Mouse (Mus musculus): ENCODE results near the gene Hist1h2ap. TPM values are rescaled to one million over a fixed set of nuclear protein-coding genes. Genes with fewer than 3 reads are reported as not detected.

The Hist1h2ap gene
- 577 and 675 TPM in 2 replicates for polyA plus RNA-seq (2012; rRNA removed)

GRCm38 (mm10) chr13:21833461-21833860 lies at the start of gene Hist1h2ap, which contains the start of gene Hist1h2br:
Gene Hist1h2ap, minus strand, starts transcription at chr13:21833507.
Gene Hist1h2br, plus strand, starts transcription at chr13:21833743.

GRCm38 (mm10) chr13:21831418-21832394 lies 1.6 kb downstream of the Hist1h2ap start, which contains the start of gene Hist1h4n:
Gene Hist1h4n, minus strand, starts transcription at chr13:21832196.

GRCm38 (mm10) chr13:21811539-21811938 lies 21.8 kb downstream of the Hist1h2ap start, which contains the start of gene Hist1h4m:
Gene Hist1h4m, plus strand, starts transcription at chr13:21811746.

GRCm38 (mm10) chr13:21810073-21810472 lies 23.2 kb downstream of the Hist1h2ap start, which contains the start of the genes Hist1h2bq and Hist1h2ao:
Gene Hist1h2bq, minus strand, starts transcription at chr13:21810197.
Gene Hist1h2ao, plus strand, starts transcription at chr13:21810465.

GRCm38 (mm10) chr13:21786899-21787629 lies 46.2 kb downstream of the Hist1h2ap start, which contains the start of the genes Hist1h2an and Hist1h2bp:
Gene Hist1h2an, minus strand, starts transcription at chr13:21787218.
Gene Hist1h2bp, plus strand, starts transcription at chr13:21787461.

GRCm38 (mm10) chr13:21783255-21783617 lies 50.1 kb downstream of the Hist1h2ap start, which contains the start of gene Hist1h3i:
Gene Hist1h3i, minus strand, starts transcription at chr13:21783370.

Other genes with a start within 250 kb of the Hist1h2ap start
- gene Olfr1362, start 219.5 kb downstream of the Hist1h2ap start, polyA plus RNA-seq (2012; rRNA removed) = not detected in 2 replicates
- not detected in 2 replicates for gene Olfr11, start 191.0 kb downstream of the Hist1h2ap start, polyA plus RNA-seq (2012; rRNA removed)
- gene Olfr1361, start 170.1 kb downstream of the Hist1h2ap start, polyA plus RNA-seq (2012; rRNA removed) = not detected in 2 replicates
- not detected in 2 replicates for gene Olfr1360, start 156.1 kb downstream of the Hist1h2ap start, polyA plus RNA-seq (2012; rRNA removed)
- gene Olfr1359, start 135.4 kb downstream of the Hist1h2ap start, polyA plus RNA-seq (2012; rRNA removed) = not detected in 2 replicates
- gene Hist1h2bl, start 117.4 kb downstream of the Hist1h2ap start, polyA plus RNA-seq (2012; rRNA removed) = 11.8 and 13.4 TPM in 2 replicates
- gene Hist1h2ai, start 117.1 kb downstream of the Hist1h2ap start, polyA plus RNA-seq (2012; rRNA removed) = 41.0 and 55.3 TPM in 2 replicates
- gene Hist1h3h, start 115.8 kb downstream of the Hist1h2ap start, polyA plus RNA-seq (2012; rRNA removed) = 40.1 and 49.5 TPM in 2 replicates
- 4.6 and 5.2 TPM in 2 replicates for gene Hist1h2bm, start 111.5 kb downstream of the Hist1h2ap start, polyA plus RNA-seq (2012; rRNA removed)
- gene Hist1h4j, start 98.4 kb downstream of the Hist1h2ap start, polyA plus RNA-seq (2012; rRNA removed) = 5.3 and 7.1 TPM in 2 replicates
- gene Hist1h4k, start 83.0 kb downstream of the Hist1h2ap start, polyA plus RNA-seq (2012; rRNA removed) = 39.5 and 42.9 TPM in 2 replicates
- gene Hist1h2ak, start 79.7 kb downstream of the Hist1h2ap start, polyA plus RNA-seq (2012; rRNA removed) = 30.4 and 31.0 TPM in 2 replicates
- 12.9 and 14.9 TPM in 2 replicates for gene Hist1h2bn, start 79.4 kb downstream of the Hist1h2ap start, polyA plus RNA-seq (2012; rRNA removed)
- gene Hist1h1b, start 52.9 kb downstream of the Hist1h2ap start, polyA plus RNA-seq (2012; rRNA removed) = 1.4 and 1.5 TPM in 2 replicates
- 48.3 and 58.4 TPM in 2 replicates for gene Hist1h3i, start 50.1 kb downstream of the Hist1h2ap start, polyA plus RNA-seq (2012; rRNA removed)
- gene Hist1h2an, start 46.3 kb downstream of the Hist1h2ap start, polyA plus RNA-seq (2012; rRNA removed) = 15.5 and 20.4 TPM in 2 replicates
- 0.66 and 3.2 TPM in 2 replicates for gene Hist1h2bp, start 46.0 kb downstream of the Hist1h2ap start, polyA plus RNA-seq (2012; rRNA removed)
- gene Hist1h2bq, start 23.3 kb downstream of the Hist1h2ap start, polyA plus RNA-seq (2012; rRNA removed) = 37.1 and 59.1 TPM in 2 replicates
- not detected in 2 replicates for gene Hist1h2ao, start 23.0 kb downstream of the Hist1h2ap start, polyA plus RNA-seq (2012; rRNA removed)
- gene Hist1h4m, start 21.8 kb downstream of the Hist1h2ap start, polyA plus RNA-seq (2012; rRNA removed) = not detected in 2 replicates
- gene Hist1h4n, start 1.3 kb downstream of the Hist1h2ap start, polyA plus RNA-seq (2012; rRNA removed) = 47.6 and 53.6 TPM in 2 replicates
- 32.1 and 54.0 TPM in 2 replicates for gene Hist1h2br, start 236 bp upstream of the Hist1h2ap start, polyA plus RNA-seq (2012; rRNA removed)
- 0.06 and 0.16 TPM in 2 replicates for gene Zfp184, start 111.6 kb upstream of the Hist1h2ap start, polyA plus RNA-seq (2012; rRNA removed)
- not detected in 2 replicates for gene Pom121l2, start 147.7 kb upstream of the Hist1h2ap start, polyA plus RNA-seq (2012; rRNA removed)
- 1.2 and 1.6 TPM in 2 replicates for gene Prss16, start 176.2 kb upstream of the Hist1h2ap start, polyA plus RNA-seq (2012; rRNA removed)
- gene Hist1h2ah, start 202.1 kb upstream of the Hist1h2ap start, polyA plus RNA-seq (2012; rRNA removed) = 37.2 and 61.6 TPM in 2 replicates
- gene Hist1h2bk, start 202.4 kb upstream of the Hist1h2ap start, polyA plus RNA-seq (2012; rRNA removed) = 27.3 and 32.1 TPM in 2 replicates
- gene Hist1h4i, start 207.9 kb upstream of the Hist1h2ap start, polyA plus RNA-seq (2012; rRNA removed) = 12.2 and 15.0 TPM in 2 replicates
- gene Hist1h2ag, start 209.4 kb upstream of the Hist1h2ap start, polyA plus RNA-seq (2012; rRNA removed) = 7.1 and 13.4 TPM in 2 replicates
- gene Hist1h2bj, start 209.7 kb upstream of the Hist1h2ap start, polyA plus RNA-seq (2012; rRNA removed) = 14.1 and 15.9 TPM in 2 replicates